Mouse (Mus musculus): ENCODE measurements around the gene D630045J12Rik. TPM values are rescaled to one million over a fixed set of nuclear protein-coding genes. Genes with fewer than 3 reads are reported as not detected.

The D630045J12Rik gene
- polyA plus RNA-seq, 1 experiment from 2014 or later: 2.9 TPM

GRCm38 (mm10) chr6:38109160-38109795 is 144.5 kb downstream of the D630045J12Rik start, which contains the start of gene Tmem213:
TSS of gene Tmem213 (plus strand) at chr6:38109255.
- Histone ChIP-seq H3K36me3 (ENCODE audit: control insufficient read depth, insufficient read depth, low read length) (no peaks in the 10 kb centered on the region), H3K4me3 (ENCODE audit: low read length) (peak within 1 kb of the TSS; percentile 45), H3K4me2 (ENCODE audit: low read depth, low read length) (peak within 1 kb of the TSS; percentile 48), H3K27me3 (ENCODE audit: control insufficient read depth, insufficient read depth, low read depth, low read length) (no peaks in the 10 kb centered on the region), H3K4me1 (replicated peaks; ENCODE audit: control insufficient read depth, insufficient read depth, low read length) (peaks cover 6% of the 10 kb centered on the region; the same call in 1 of the 2 replicates), H3K9ac (ENCODE audit: low read length) (peak within 1 kb of the TSS; percentile 62), H3K27ac (ENCODE audit: low read length) (peak within 1 kb of the TSS; percentile 90), H3K9me3 (ENCODE audit: control insufficient read depth, low read length) (no peaks in the 10 kb centered on the region)
- WGBS: 16% methylated on average over 9 of the region's 9 CpGs
- peak; percentile 77 for ATAC-seq (ENCODE audit: low read depth)

- Histone ChIP-seq H3K27me3 (ENCODE audit: control insufficient read depth, insufficient read depth, low read depth, low read length) (no peaks in the 10 kb centered on the region), H3K27ac (ENCODE audit: low read length) (peak overlapping the region; percentile 90), H3K9ac (ENCODE audit: low read length) (no peak overlapping the region), H3K4me1 (replicated peaks; ENCODE audit: control insufficient read depth, insufficient read depth, low read length) (peaks cover 6% of the 10 kb centered on the region; the same call in 1 of the 2 replicates), H3K4me2 (ENCODE audit: low read depth, low read length) (peak overlapping the region; percentile 48), H3K9me3 (ENCODE audit: control insufficient read depth, low read length) (no peaks in the 10 kb centered on the region), H3K36me3 (ENCODE audit: control insufficient read depth, insufficient read depth, low read length) (no peaks in the 10 kb centered on the region), H3K4me3 (ENCODE audit: low read length) (no peak overlapping the region; the same call in 1 of the 2 replicates)
- ATAC-seq (ENCODE audit: low read depth): peak; percentile 83
- WGBS: 71% methylated on average over 5 of the region's 5 CpGs
Observed at GRCm38 (mm10) chr6:38108449-38108848, 145.4 kb downstream of the D630045J12Rik start.

GRCm38 (mm10) chr6:38105924-38106323 is 147.9 kb downstream of the D630045J12Rik start:
- Histone ChIP-seq H3K4me2 (ENCODE audit: low read depth, low read length) (no peak overlapping the region), H3K36me3 (ENCODE audit: control insufficient read depth, insufficient read depth, low read length) (no peaks in the 10 kb centered on the region), H3K27ac (ENCODE audit: low read length) (0 out of 2 replicates have a peak overlapping the region, but pooled peaks have one; percentile 53), H3K9ac (ENCODE audit: low read length) (no peak overlapping the region), H3K4me3 (ENCODE audit: low read length) (no peak overlapping the region), H3K4me1 (replicated peaks; ENCODE audit: control insufficient read depth, insufficient read depth, low read length) (peaks cover 15% of the 10 kb centered on the region; the same call in 1 of the 2 replicates), H3K27me3 (ENCODE audit: control insufficient read depth, insufficient read depth, low read depth, low read length) (no peaks in the 10 kb centered on the region), H3K9me3 (ENCODE audit: control insufficient read depth, low read length) (no peaks in the 10 kb centered on the region)
- 72% methylated on average over 9 of the region's 9 CpGs for WGBS
- no peak for ATAC-seq (ENCODE audit: low read depth)

- WGBS: 45% methylated on average over 6 of the region's 6 CpGs
- Histone ChIP-seq H3K4me3 (ENCODE audit: low read length) (no peak overlapping the region), H3K4me2 (ENCODE audit: low read depth, low read length) (no peak overlapping the region), H3K27me3 (ENCODE audit: control insufficient read depth, insufficient read depth, low read depth, low read length) (no peaks in the 10 kb centered on the region), H3K9me3 (ENCODE audit: control insufficient read depth, low read length) (no peaks in the 10 kb centered on the region), H3K4me1 (replicated peaks; ENCODE audit: control insufficient read depth, insufficient read depth, low read length) (peaks cover 15% of the 10 kb centered on the region; the same call in 1 of the 2 replicates), H3K27ac (ENCODE audit: low read length) (no peak overlapping the region), H3K36me3 (ENCODE audit: control insufficient read depth, insufficient read depth, low read length) (no peaks in the 10 kb centered on the region), H3K9ac (ENCODE audit: low read length) (no peak overlapping the region)
- ATAC-seq (ENCODE audit: low read depth): no peak
Observed at GRCm38 (mm10) chr6:38103775-38104174, 150.0 kb downstream of the D630045J12Rik start.

GRCm38 (mm10) chr6:38102216-38102795 is 151.5 kb downstream of the D630045J12Rik start:
- peaks cover 15% of the 10 kb centered on the region; the same call in 1 of the 2 replicates for H3K4me1 ChIP-seq (replicated peaks; ENCODE audit: control insufficient read depth, insufficient read depth, low read length)
- WGBS: 53% methylated on average over 7 of the region's 7 CpGs
- ATAC-seq (ENCODE audit: low read depth): no peak
- no peaks in the 10 kb centered on the region for H3K27me3 ChIP-seq (ENCODE audit: control insufficient read depth, insufficient read depth, low read depth, low read length)
- no peak overlapping the region for H3K9ac ChIP-seq (ENCODE audit: low read length)
- H3K27ac ChIP-seq (ENCODE audit: low read length): no peak overlapping the region
- no peaks in the 10 kb centered on the region for H3K36me3 ChIP-seq (ENCODE audit: control insufficient read depth, insufficient read depth, low read length)
- no peaks in the 10 kb centered on the region for H3K9me3 ChIP-seq (ENCODE audit: control insufficient read depth, low read length)
- H3K4me3 ChIP-seq (ENCODE audit: low read length): no peak overlapping the region
- no peak overlapping the region for H3K4me2 ChIP-seq (ENCODE audit: low read depth, low read length)

- ATAC-seq (ENCODE audit: low read depth): peak; percentile 97
- Histone ChIP-seq H3K9ac (ENCODE audit: low read length) (no peak overlapping the region), H3K36me3 (ENCODE audit: control insufficient read depth, insufficient read depth, low read length) (no peaks in the 10 kb centered on the region), H3K27me3 (ENCODE audit: control insufficient read depth, insufficient read depth, low read depth, low read length) (no peaks in the 10 kb centered on the region), H3K4me2 (ENCODE audit: low read depth, low read length) (peak overlapping the region; percentile 10; the same call in 1 of the 2 replicates), H3K27ac (ENCODE audit: low read length) (peak overlapping the region; percentile 93), H3K4me1 (replicated peaks; ENCODE audit: control insufficient read depth, insufficient read depth, low read length) (peaks cover 3% of the 10 kb centered on the region; the same call in 1 of the 2 replicates), H3K4me3 (ENCODE audit: low read length) (no peak overlapping the region), H3K9me3 (ENCODE audit: control insufficient read depth, low read length) (no peaks in the 10 kb centered on the region)
- 37% methylated on average over 5 of the region's 5 CpGs for WGBS
Observed at GRCm38 (mm10) chr6:38096961-38097370, 156.8 kb downstream of the D630045J12Rik start.

- WGBS: 79% methylated on average over 10 of the region's 10 CpGs
- Histone ChIP-seq H3K9me3 (ENCODE audit: control insufficient read depth, low read length) (no peaks in the 10 kb centered on the region; the same call in 1 of the 2 replicates), H3K4me3 (ENCODE audit: low read length) (no peak overlapping the region), H3K27ac (ENCODE audit: low read length) (no peak overlapping the region), H3K36me3 (ENCODE audit: control insufficient read depth, insufficient read depth, low read length) (no peaks in the 10 kb centered on the region), H3K27me3 (ENCODE audit: control insufficient read depth, insufficient read depth, low read depth, low read length) (no peaks in the 10 kb centered on the region), H3K9ac (ENCODE audit: low read length) (no peak overlapping the region), H3K4me2 (ENCODE audit: low read depth, low read length) (no peak overlapping the region), H3K4me1 (replicated peaks; ENCODE audit: control insufficient read depth, insufficient read depth, low read length) (no peaks in the 10 kb centered on the region)
- ATAC-seq (ENCODE audit: low read depth): no peak
Observed at GRCm38 (mm10) chr6:38094701-38095100, 159.1 kb downstream of the D630045J12Rik start.

- H3K9ac ChIP-seq (ENCODE audit: low read length): no peak overlapping the region
- no peaks in the 10 kb centered on the region for H3K36me3 ChIP-seq (ENCODE audit: control insufficient read depth, insufficient read depth, low read length)
- H3K4me1 ChIP-seq (replicated peaks; ENCODE audit: control insufficient read depth, insufficient read depth, low read length): no peaks in the 10 kb centered on the region
- no peak overlapping the region for H3K27ac ChIP-seq (ENCODE audit: low read length)
- no peak overlapping the region for H3K4me2 ChIP-seq (ENCODE audit: low read depth, low read length)
- no peaks in the 10 kb centered on the region for H3K27me3 ChIP-seq (ENCODE audit: control insufficient read depth, insufficient read depth, low read depth, low read length)
- 89% methylated on average over 8 of the region's 8 CpGs for WGBS
- no peak for ATAC-seq (ENCODE audit: low read depth)
- H3K4me3 ChIP-seq (ENCODE audit: low read length): no peak overlapping the region
- H3K9me3 ChIP-seq (ENCODE audit: control insufficient read depth, low read length): no peaks in the 10 kb centered on the region; the same call in 1 of the 2 replicates
Observed at GRCm38 (mm10) chr6:38092539-38092938, 161.3 kb downstream of the D630045J12Rik start.

GRCm38 (mm10) chr6:38087242-38088026 is 166.4 kb downstream of the D630045J12Rik start:
- Histone ChIP-seq H3K27ac (ENCODE audit: low read length) (no peak overlapping the region), H3K4me3 (ENCODE audit: low read length) (no peak overlapping the region), H3K36me3 (ENCODE audit: control insufficient read depth, insufficient read depth, low read length) (no peaks in the 10 kb centered on the region), H3K9ac (ENCODE audit: low read length) (no peak overlapping the region), H3K4me2 (ENCODE audit: low read depth, low read length) (no peak overlapping the region), H3K4me1 (replicated peaks; ENCODE audit: control insufficient read depth, insufficient read depth, low read length) (no peaks in the 10 kb centered on the region), H3K27me3 (ENCODE audit: control insufficient read depth, insufficient read depth, low read depth, low read length) (no peaks in the 10 kb centered on the region), H3K9me3 (ENCODE audit: control insufficient read depth, low read length) (no peaks in the 10 kb centered on the region; the same call in 1 of the 2 replicates)
- no peak for ATAC-seq (ENCODE audit: low read depth)
- 69% methylated on average over 9 of the region's 9 CpGs for WGBS

Data from lung, embryonic 16.5 days (tissue).